Mouse (Mus musculus) CH12.LX (cell line): ENCODE results near the gene Pdrg1.

ENCODE experiments used
- CTCF ChIP-seq, 2 experiments: IDR thresholded peaks in 1 of 2; conservative IDR thresholded peaks in 1 of 2; 2 replicates each; pipeline ENCODE4 v1.5.1; 2011 to 2012; ENCODE audit warnings: low read depth in 2 of 2, low read length in 2 of 2, improper control_type of control experiment in 1 of 2, inconsistent platforms in 1 of 2, mild to moderate bottlenecking in 1 of 2, moderate library complexity in 1 of 2
- EP300 ChIP-seq: IDR thresholded peaks from 2 replicates; pipeline ENCODE4 v1.6.1; 2011; ENCODE audit warnings: low read length, improper control_type of control experiment
- JUND ChIP-seq: conservative IDR thresholded peaks from 2 replicates; pipeline ENCODE4 v1.6.1; 2011; ENCODE audit warnings: low read depth, low read length, improper control_type of control experiment
- KAT2A ChIP-seq: IDR thresholded peaks from 2 replicates; pipeline ENCODE4 v1.6.1; 2012; ENCODE audit warnings: low read length, improper control_type of control experiment, inconsistent platforms; ENCODE audit not compliant: insufficient replicate concordance
- MEF2A ChIP-seq: IDR thresholded peaks from 2 replicates; pipeline ENCODE4 v1.6.1; 2014; ENCODE audit warnings: low read depth, mild to moderate bottlenecking, inconsistent platforms, low read length, improper control_type of control experiment, borderline replicate concordance
- MYC ChIP-seq: IDR thresholded peaks from 2 replicates; pipeline ENCODE4 v1.6.1; 2011; ENCODE audit warnings: low read depth, mild to moderate bottlenecking, improper control_type of control experiment, low read length
- POLR2A ChIP-seq: IDR thresholded peaks from 2 replicates; pipeline ENCODE4 v1.6.1; 2011; ENCODE audit warnings: low read depth, mild to moderate bottlenecking, improper control_type of control experiment, low read length
- POLR2AphosphoS2 ChIP-seq: IDR thresholded peaks from 2 replicates; pipeline ENCODE4 v1.6.1; 2011; ENCODE audit warnings: low read depth, low read length, improper control_type of control experiment
- RCOR1 ChIP-seq: conservative IDR thresholded peaks from 2 replicates; pipeline ENCODE4 v1.6.1; 2012; ENCODE audit warnings: low read depth, mild to moderate bottlenecking, inconsistent platforms, low read length, improper control_type of control experiment
- SIN3A ChIP-seq: IDR thresholded peaks from 2 replicates; pipeline ENCODE4 v1.6.1; 2012; ENCODE audit warnings: low read length, improper control_type of control experiment, inconsistent platforms
- TBP ChIP-seq: conservative IDR thresholded peaks from 2 replicates; pipeline ENCODE4 v1.6.1; 2011; ENCODE audit warnings: low read depth, low read length, improper control_type of control experiment
- TCF12 ChIP-seq: IDR thresholded peaks from 2 replicates; pipeline ENCODE4 v1.6.1; 2014; ENCODE audit warnings: low read depth, mild to moderate bottlenecking, inconsistent platforms, low read length, improper control_type of control experiment
- USF2 ChIP-seq: conservative IDR thresholded peaks from 2 replicates; pipeline ENCODE4 v1.6.1; 2011; ENCODE audit warnings: low read depth, low read length, improper control_type of control experiment
- ZKSCAN1 ChIP-seq: IDR thresholded peaks from 2 replicates; pipeline ENCODE4 v1.6.1; 2012; ENCODE audit warnings: low read depth, inconsistent platforms, low read length, improper control_type of control experiment, borderline replicate concordance

DNA sequence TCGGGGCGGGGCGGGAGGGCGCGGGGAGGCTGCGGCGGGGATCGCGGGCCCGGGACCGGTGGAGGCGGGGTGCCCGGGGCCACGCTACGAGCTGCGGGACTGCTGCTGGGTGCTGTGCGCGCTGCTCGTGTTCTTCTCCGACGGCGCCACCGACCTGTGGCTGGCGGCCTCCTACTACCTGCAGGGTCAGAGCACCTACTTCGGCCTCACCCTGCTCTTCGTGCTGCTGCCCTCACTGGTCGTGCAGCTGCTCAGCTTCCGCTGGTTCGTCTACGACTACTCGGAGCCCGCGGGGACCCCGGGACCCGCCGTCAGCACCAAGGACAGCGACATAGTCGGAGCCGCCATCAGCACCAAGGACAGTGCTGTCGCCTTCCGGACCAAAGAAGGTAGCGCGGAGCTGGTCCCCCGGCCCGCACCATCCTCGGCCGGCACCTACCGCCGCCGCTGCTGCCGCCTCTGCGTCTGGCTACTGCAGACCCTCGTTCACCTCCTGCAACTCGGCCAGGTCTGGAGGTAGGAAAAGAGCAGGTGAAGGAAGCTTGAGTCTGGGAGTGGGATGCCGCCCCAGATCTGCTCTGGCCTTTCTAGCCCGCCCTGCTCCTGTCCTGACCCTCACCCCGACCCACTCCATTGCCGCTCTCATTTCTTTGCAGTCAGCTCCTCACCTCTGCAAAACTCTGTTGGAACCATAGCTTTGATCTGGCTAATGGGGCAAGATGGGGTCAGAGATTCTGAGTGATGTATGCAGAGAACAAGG, 17.0 kb upstream of the Pdrg1 start:
- TF ChIP-seq CTCF (conservative IDR thresholded peaks at IDR 0.05 in 1 of 2, IDR thresholded peaks at IDR 0.05 in 1 of 2; ENCODE audit: low read depth in 2 of 2, low read length in 2 of 2) (no peak), MYC (no peak), POLR2A (no peak), MEF2A (no peak), SIN3A (peak; percentile 45; the same call in 1 of the 2 replicates), ZKSCAN1 (no peak), POLR2AphosphoS2 (no peak), TCF12 (no peak), TBP (no peak), KAT2A (no peak), EP300 (no peak), RCOR1 (no peak), USF2 (no peak), JUND (no peak)
